Mouse (Mus musculus) spleen, adult 18-20 months (tissue): ENCODE measurements around the gene Ntn4.

Experiments used
- DNase-seq, 2 experiments: peaks; one replicate each; pipeline ENCODE4 v3.0.0; 2022; ENCODE audit warnings: mixed read lengths in 2 of 2

Gene Ntn4

DNA sequence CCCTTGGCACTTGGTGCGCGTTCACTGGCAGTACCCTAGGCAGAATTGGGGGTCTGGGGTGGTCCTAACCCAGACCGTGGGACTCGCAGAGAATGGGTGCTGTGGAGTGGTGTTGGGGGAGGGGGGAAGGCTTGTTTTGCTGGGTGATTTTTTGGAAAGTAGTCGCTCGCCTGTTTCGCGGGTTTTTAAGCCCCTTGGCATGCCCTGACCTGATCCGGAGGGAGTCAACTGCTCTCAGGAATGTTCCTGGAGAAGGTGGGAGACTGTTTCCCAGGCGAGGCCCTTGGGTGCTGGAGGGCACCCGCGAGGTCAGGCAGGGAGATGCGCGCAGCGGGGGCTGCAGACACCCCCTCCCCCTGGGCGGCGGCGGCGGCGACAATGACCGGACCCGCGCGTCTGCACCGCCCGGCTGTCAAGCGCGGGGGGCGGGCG lies at the start of gene Ntn4:
Gene Ntn4 (plus strand): TSS at position 161 of the 432 bp plus-strand sequence.
- DNase-seq, result no peak

DNA sequence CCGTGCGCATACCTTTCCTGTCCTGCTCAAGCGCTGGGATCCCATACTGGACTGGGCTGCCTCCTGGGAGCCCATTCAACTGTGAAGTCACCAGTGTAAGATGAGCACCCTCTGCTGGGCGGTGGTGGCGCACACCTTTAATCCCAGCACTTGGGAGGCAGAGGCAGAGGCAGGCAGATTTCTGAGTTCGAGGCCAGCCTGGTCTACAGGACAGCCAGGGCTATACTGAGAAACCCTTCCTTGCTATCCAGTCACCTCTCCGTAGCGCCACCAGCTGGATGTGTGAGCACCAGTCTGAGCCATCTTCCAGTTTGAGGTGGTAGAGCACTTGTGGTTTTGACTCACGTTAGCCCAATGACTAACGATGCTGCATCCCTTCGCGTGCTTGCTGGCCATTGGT lies 48.0 kb upstream of the Ntn4 start:
- DNase-seq, result peak; percentile 10 to 21

DNA sequence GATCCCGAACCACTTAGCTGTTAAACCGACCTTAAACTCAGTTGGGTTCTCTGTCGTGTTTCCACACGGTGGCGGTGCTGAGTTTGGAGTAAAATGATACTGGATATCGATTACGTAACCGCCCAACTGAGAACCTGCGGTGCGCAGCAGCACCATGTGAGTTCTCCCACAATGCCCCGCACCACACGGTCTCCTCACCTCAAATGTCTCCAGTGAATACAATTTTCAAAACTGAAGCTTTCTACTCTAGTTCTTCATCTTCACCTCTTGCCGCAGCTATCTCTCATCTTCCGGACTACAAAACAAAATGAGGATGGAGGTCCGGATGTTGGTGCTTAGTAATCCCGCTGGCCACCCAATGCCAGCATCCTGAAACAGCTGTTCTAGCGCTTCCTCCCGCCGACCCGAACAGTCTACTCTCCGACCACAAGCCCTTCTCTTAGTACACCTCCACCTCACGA lies 46.4 kb upstream of the Ntn4 start:
- DNase-seq, result peak; percentile 56 to 77

DNA sequence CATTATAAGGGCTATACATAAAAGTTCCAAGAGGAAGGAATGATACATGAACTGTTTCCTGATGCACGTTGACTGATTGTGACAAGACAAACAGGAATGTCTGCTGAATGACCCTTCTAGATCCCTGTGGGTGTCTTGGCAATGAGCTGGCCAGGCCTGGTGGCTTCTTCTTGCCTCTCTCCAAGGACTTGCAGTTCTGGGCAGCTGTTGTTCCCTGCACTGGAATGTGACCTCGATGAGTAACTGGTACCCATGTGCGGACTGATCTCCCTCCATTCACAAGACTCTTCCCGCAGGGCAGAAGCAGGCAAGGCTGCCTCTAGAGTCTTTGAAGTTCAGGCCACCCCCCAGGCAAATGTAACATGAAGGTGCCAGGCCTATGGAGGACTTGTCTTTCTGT lies 44.6 kb upstream of the Ntn4 start:
- no peak for DNase-seq

DNA sequence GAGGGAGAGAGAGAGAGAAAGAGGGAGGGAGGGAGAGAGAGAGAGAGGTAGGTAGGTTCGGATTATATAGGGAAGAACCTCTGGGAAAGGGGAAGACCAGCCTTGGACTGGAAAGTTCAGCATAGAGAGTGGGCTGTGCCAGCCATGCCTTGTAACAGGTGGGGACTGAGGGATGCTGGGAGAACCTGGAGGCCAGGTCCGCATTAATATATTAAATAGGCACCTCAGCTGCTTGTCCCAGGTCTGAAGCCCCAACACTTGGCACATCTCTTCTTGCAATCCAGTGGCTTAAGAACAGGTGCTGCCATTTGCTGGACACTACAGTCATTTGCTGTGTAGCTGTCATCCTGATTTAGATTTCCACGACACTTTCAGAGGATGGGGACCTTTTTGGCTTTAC lies 43.8 kb upstream of the Ntn4 start:
- DNase-seq, result no peak

DNA sequence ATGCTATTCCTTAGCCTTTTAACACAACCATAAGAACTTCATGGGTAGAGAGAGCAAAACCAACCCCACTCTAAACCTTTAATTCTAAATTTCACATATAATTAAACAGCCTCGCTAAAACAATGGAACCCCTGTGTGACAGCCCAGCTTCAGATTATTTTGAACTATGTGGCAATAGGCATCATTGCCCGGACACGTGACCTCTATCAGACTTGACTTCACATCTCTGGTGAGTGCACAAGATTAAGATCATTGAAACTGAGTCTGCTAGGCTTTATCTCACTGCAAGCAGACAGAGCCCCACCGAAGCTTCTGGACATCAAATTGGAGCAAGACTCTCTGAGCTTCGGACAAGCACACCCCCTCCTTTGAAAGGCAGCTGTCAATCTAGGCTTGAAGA lies 38.2 kb upstream of the Ntn4 start:
- DNase-seq, result no peak

DNA sequence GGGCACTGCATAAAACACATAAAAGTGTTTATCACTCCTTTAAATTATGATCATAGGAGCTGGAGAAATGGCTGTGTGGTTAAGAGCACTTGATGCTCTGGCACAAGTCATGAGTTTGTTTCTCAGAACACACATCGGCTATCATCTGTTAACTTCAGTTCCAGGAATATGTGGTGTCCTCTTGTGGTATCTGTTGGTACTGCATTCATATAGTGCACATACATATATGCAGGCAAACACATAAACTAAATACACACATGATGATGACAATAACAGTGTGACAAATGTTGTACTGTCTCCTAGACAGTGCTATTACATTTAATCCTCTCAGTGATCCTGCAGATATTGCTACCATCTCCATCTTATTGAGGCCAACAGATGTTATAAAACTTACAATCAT lies 37.2 kb upstream of the Ntn4 start:
- no peak for DNase-seq

DNA sequence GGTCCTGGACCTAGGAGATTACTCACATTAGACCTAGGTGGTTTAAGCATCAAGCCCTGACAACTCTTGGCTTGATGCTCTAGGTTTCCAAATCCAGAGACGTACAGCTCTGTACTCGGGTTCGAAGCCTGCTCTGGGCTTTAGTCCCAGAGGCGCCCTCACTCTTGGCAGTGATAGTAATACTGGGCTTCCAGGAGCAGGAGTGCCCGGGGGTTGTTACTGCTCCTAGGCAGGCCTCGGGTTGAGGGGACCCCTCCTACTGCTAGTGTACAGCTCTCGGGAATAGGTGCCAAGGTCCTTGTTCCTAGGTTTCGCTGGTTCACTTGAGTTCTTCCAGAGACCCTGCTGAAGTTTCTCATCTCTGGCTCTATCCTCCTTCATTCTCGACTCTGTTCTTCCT lies 34.2 kb upstream of the Ntn4 start:
- DNase-seq, result no peak

DNA sequence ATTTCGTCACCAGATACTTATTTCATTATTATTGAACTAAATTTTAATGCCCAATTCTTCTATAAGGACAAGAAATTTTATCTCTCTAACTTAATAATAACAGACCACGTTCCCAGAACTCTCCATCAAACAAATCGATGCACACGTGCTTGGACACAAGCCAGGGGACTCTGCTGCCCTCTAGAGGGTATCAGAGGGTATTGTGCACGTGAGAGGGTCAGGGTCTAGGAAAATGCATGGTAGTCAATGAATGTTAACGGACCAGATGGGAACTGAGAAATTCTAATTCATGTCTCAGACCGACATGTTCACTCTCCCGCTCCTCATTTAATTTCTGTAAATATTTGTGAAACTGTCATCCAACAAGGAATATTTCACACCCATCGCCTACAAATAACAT lies 32.4 kb upstream of the Ntn4 start:
- no peak for DNase-seq

DNA sequence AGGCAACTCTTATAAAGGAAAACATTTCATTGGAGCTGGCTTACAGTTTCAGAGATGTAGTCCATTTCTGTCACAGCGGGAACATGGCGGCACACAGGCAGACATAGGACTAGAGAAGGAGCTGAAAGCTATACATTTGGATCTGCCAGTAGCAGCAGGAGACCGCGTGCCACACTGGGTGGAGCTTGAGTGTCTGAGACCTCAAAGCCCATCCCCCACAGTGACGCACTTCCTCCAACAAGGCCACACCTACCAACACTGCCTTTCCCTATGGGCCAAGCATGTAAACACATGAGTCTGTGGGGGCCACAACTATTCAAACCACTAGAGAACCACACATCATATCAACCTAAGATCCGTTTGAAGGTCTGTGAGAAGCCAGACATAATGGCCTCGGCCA lies 31.2 kb upstream of the Ntn4 start:
- DNase-seq, result no peak

DNA sequence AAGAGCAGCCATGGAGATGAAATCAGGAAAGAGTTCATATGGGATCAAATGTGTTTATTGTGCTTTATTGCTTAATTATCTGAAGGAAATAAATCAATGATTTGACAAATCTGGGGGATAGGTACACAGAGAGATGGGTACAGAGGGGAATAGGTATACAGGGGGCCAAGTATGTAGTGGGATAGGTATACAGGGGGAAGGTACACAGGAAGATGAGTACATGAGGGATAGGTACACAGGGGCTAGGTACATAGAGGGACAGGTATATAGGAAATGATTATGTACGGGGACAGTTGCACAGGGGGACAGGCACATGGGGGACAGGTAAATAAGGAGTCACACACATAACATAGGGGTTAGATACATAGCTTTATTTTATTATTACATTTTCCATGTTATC lies 29.6 kb upstream of the Ntn4 start:
- no peak for DNase-seq

DNA sequence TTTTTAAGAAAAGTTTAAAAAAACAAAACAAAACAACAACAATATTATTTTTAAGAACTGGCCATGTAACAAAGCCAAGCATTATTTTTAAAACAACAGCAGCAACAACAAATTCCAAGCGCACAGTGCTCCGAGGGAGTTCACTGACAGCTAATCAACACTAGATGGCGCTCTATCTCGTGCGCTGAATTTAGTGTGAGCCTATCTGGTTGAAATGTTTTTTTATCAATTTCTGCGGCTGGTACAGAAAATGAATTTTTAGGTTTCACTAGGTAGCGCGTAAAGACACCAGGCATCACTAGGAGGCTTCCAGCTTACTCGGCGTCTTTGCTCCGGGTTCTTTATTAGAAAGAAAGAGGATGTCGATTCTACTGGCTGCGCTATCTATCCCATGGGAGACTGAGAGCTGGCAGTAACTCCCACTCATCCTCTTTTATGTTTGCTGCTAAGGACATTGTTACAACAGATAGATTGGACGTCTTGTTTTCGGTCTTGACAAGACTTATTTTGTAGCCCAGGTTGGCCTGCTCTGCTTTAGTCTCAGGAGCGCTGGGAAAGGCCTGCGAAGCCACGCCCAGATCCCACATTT lies 29.0 kb upstream of the Ntn4 start:
- no peak for DNase-seq

DNA sequence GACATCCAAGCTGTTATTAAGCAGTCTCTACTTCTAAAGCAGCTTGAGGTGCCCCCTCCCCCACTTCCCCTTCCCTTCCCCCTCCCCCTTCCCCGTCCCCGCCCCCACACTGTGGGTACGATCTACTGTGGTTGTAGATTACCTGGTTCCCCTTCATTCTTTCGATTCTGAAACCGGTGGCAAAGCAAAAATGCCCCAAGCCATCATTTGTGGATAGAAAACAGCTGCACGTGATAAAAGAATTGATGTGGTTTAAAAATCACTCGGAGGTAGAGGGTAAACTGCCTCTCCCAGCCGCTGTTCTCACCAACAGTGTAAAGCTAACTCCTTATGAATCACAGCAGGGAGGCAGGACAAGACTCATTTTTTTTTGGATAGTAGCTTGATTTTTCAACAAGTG lies 25.6 kb upstream of the Ntn4 start:
- no peak for DNase-seq

DNA sequence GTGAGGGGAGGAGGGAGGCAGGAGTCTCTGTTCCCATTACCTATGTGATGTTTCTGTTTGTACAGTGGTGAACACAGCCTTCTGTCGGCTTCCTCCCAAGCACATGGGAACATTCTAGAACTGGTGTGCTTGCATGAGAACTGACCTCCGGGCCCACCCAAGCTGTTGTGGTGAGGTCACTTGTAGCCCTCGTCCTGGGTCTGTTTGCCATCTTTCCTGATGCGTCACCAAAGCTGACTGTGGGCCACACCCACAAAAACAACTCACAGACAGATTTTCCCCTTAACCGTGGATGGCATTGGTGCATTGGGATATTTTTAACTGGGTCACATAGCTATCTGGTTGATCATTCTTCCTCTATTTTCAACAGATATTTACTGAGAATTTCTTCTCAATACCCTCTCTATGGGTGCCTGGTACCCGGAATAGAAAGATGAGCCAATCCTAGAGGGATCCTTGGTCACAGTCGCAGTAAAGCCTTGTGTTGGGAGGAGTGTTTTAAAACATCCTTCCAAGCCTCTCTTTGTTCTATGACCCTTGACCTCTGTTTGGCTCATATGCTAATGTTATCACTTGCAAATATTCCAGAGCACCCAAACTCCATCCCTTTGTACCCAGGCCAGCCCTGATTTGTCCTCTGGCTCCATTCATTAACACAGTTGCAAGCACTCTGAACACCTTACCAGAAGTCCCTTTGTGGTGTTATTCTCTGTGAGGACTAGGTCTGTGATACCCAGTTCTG lies 19.9 kb upstream of the Ntn4 start:
- no peak for DNase-seq

DNA sequence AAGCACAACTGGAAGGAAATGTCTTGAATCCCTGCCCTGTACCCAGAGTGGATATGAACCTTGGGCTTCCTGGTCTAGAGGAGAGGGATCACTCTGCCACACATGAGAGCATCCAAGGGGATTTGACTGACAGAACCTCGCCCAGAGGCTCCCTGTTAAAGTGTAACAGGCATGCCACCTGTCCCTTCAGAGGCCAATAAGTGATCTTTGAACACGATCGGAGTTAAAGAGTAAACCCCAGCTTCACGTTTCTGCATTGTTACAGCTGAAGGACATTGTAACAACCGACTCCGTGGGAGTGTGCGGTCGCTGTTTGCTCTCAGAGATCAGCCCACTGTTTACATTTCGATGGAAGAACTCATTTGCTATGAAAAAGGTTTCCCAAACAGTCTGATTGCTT lies 16.8 kb upstream of the Ntn4 start:
- DNase-seq, result no peak

DNA sequence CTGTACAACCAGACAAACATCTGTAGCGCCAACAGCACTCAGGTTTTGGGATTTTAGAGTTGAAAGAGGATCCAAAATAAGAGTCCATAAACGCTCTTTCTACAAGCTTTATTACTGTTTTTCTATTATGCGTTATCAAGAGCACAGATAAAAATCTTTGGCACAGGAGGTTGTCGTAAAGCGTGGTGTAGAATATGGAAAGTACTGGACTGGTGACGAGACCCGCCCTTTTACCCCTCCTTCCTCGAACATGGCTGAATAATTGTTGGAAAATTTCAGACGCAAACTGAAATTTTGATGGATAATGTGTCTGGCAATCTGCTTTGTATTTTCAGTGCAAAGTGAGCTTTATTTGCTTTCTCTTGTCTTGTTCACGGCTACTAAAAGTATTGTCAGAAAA lies 16.3 kb upstream of the Ntn4 start:
- DNase-seq, result no peak

DNA sequence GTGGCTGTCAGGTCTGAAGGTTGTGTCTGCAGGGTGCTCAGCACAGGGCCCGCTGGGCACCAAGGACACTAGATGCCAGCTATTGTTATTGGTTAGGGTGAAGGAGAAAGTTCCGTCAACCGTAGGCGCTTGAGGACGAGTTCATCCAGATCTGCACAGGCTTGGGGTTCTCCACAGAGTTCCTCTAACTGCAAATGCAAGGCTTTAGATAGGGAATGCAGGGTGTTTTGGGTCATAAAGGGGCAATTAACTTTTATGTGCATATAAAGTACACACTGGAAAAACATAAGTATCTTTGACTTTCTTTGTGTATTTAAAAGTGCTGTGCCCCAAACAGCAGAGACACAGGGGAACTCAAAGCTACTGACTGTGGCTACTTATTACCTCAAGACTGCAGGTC lies 10.2 kb upstream of the Ntn4 start:
- no peak for DNase-seq

DNA sequence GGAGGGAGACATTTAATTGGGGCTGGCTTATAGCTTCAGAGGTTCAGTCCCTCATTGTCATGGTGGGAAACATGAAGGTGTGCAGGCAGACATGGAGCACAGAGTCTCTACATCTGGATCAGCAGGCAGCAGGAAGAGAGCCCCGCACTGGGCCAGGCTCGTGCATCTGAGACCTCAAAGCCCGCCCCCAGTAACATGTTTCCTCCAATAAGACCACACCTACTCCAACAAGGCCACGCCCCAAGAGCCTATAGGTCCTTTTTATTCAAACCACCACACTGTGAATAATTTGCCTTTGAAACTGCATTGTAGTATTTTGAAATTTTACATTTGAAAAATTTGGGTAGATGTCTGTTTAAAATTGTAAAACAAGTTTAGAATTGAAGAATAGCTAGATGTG lies 8.4 kb upstream of the Ntn4 start:
- no peak for DNase-seq

DNA sequence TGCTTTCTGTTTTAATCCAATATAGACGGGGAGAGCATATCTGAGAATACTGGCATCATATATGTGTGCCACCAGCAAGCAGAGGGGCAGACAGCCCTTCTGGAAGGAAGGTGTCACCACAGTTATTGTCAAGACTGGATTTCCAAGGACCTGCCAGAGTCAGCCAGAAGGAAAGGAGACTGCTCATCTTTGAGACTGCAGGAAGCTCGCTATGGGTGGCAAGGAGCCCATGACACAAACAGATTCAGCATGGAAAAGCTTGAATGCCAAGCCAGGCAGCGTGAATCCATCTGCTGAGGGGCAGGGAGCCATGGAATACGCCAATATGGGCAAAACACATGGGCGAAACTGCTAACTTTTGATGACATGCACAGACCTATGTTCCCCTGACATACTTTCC lies 6.9 kb upstream of the Ntn4 start:
- no peak for DNase-seq

DNA sequence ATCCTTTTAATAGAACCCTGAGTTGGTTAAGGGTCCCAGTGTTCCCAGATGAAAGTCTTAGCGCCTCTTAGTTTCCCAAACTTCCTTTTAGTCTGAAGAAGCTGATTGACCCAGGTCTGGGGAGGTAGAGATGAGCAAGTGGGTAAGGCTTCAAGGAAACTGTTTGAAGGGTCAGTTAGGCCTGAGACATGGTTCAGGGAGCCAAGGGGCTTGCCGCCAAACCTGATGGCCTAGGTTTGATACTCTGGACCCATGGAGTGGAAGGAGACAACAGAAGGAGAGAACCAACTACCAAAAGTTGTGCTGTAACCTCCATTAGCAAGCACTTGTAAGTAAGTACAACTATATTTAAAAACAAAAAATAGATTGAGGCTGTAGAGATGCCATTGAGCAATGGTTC lies 6.5 kb upstream of the Ntn4 start:
- DNase-seq, result no peak

DNA sequence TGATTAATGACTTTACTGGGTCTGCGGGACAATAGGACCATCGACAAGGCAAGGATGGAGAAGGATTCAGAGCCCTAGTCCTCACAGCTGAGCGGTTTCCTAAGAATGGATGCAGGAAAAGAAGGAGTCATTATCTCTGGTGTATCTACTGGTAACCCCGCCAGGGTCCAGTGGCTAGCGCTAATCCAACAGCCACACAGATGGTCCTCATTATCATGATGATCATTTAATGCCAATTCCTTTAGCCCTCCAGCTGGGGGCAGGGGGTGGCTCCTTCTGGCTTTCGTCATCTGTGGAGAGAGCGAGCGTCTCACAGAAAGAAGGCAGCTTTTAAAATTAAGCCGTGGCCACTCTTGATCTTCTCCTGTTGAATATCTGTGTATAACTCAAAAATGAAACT lies 4.5 kb upstream of the Ntn4 start:
- DNase-seq, result no peak

DNA sequence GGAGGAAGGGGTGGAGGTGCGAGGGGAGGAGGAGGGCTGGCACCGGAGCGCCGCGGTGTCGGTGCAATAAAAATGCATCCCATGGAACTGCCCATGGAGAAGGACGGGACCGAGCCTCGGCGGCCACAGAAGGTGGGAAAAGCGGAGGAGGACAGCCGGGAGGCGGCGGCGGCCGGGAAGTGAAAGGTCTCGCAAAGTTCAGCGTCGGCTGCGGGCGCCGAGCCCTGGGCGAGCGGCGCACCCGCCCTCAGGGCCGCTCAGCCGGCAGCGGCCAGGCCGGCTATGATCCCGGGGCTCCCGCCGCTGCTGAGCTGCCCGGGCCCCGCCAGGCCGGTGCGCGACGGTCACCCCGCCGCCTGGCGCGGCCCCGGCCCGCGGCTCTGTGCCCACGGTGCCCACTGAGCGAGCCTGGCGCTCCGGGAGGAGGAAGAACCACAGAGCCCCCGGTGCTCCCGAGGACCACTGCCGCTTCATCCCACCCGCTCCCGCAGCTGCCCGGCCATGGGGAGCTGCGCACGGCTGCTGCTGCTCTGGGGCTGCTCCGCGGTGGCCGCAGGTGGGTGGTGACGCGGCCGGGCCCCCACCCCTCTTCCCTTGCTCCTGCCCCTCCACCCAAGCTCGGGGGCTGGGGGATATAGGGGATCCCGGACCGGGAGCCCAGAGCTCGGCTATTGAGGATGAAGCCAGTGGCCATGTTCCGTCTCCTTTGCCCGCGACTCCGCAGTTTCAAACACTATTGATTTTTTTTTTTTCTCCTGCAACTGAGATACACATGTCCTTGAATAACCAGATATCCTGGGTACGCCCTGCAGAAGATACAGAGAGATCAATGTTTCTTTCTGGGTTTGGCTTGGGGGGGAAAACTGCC lies 706 bp downstream of the Ntn4 start:
- peak in 1 of 2 experiments; percentile 16 for DNase-seq

DNA sequence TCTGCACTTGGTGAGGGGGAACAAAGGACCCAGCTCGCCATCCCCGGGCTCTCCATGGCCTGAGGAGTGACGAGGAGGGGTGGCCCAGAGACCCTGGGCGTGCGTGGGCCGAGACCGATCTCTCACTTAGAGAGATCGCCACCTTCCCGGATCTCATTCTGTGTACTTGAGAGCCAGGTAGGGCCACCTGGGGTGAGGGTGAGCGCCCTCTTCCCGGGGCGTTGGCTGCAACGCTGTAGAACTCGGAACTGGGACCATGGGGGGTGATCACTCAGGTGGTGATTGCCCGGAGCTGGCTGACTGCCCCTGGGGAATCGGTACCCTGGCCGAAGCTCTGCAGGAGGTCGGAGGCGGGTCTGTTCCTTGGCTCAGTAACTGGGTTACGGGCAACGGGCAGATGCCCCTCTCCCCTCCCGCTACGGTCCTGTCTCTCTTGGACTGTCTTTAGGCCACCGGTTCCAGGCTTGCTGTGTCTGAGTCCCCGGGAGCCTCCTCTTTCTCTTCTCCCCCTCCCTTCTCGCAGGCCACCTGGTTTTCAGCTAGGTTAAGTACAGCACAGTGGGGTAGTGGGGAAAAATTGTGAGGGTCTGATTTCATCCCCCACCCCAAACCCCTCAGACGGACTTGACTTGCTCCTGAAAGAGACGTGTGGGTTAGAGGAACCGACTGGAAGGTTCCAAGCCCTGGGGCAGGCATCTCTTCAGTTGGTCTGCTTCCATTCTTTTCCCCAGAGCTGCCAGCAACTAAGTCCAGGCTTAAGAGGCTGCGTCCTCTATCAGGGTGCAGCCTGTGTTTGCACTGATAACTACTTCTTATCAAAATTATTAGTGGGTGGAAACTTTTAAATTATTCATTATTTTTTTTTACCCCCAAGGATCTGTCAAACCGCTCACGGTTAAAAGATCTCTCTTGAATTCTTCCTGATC lies 1.6 kb downstream of the Ntn4 start:
- DNase-seq, result no peak
